Mouse (Mus musculus) neutrophil, adult 65 days (primary cell): Measurements from ENCODE around the gene Rasgrp1. TPM values are rescaled to one million over a fixed set of nuclear protein-coding genes. Genes with fewer than 3 reads are reported as not detected.

Experiments
- total RNA-seq: library from RNA; stranded (reverse); gene quantifications from 2 replicates; pipeline ENCODE4 v1.2.4, GENCODE M21; 2023

Gene Rasgrp1
- total RNA-seq = 0.57 and 2.2 TPM in 2 replicates

DNA sequence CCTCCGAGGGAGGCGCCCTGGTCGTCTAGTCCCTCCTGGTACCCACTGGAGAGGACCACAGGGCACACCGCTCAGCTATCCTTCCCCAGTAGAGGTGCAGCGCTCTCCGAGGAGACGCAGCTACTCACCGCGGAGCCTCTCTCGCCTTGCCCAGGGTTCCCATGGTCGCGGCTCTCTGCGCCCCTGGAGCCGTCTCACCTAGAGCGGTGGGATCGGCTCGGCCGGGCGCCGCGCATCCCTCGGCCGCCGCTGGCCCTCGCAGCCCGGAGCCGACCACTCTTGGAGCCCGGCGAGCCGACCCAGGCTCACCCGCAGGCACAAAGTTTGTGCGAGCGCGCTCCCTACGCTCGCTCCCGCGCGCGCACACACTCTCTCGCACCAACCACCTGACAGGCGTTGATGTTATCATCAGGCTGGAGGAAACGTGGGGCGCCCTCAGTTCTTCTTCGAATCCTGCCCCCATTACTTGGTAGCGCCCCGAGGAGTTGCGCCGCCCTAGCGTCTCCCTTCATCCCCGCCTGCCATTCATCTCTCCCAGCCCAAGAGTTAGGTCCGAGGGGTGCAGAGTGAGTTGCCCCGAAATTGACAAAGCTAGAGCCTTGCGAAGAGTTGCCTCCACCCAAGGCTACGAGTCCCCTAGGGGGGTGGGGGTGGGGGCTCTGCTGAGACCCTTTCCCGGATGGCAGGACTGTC, at the start of gene Rasgrp1:
Rasgrp1 (minus strand) TSS at position 455 of the 693 bp plus-strand sequence.

DNA sequence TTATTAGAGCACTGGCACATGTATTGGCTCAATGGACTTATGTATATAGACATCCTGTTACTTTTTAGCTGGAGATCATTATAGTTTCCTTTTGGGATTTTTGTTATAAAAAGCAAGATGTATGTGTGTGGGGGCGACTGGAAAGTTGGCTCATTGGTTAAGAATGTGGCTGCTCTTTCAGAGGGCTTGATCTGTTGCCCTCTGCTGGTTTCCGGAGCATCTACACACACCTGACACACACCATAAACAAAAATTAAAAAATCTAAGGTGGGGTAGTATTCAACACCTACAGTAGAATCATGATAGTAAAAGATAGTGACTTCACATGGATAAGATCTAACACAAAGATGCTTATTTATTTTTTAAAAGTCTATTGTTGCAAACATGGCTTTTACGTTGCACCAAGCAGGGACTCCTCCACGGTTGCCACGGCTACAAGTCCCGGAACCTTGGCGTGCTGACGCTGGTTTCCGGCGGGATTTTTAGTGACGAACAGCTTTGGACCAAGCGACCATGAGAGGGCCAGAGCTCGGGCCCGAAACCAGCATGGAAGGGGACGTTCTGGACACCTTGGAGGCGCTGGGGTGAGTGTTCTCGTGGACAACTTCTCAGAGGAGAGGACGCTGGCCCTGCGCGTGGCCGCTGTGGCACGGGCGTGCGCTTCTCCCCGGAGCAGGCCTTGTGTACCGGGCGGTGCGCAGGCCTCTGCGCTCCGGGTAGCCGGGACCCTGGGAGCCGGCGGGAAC, 93.4 kb downstream of the Rasgrp1 start, which contains the start of gene Fam98b:
Fam98b (plus strand) TSS at position 485 of the 746 bp plus-strand sequence.

Other genes with a start within 250 kb of the Rasgrp1 start
- 4.1 and 5.7 TPM in 2 replicates for gene Spred1, start 221.6 kb downstream of the Rasgrp1 start, total RNA-seq
- 17.5 and 22.4 TPM in 2 replicates for gene Fam98b, start 93.3 kb downstream of the Rasgrp1 start, total RNA-seq